In the genomic region with DNA sequence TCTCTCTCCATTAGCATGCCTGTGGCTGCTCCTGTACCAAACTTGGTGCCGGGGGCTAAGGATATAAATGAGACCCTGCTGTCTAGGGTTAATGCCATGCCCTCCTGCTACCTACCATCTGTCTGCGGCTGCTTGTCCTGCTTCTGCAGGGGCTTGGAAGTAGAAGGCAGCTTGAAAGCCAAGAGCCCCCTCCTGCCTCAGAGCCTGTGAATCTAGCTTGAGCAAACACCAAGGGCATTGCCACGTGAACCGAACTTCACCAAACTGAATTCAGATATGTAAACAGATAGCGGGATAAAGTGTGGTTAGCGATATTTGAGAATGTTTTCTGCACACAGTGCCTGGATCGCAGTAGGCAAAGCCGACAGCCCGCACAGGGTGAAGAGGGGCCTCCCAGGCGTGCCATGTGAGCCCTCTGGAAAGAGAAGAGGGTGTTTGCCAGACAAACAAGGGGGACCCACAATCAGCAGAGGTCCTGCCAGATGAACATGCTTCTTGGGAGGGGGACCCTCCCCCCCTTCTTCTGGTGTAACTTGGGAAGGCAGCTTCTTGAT, we compare ENCODE assay signal across 9 mouse cellular contexts.
DNase-seq lines count a peak whose midpoint lies in the region; ATAC-seq and TF ChIP-seq lines count a peak whose summit lies in the region.
"Had no signal": no experiment of that assay in that cellular context is flagged by ENCODE, and none has a peak within 500 bp of the region (broad histone marks: within the 10 kb centered on the region; RNA-seq: fewer than 3 reads in every experiment).

No protein-coding gene starts in this region.

- H3K9me3 ChIP-seq in lung, embryonic 16.5 days (ENCODE audit: control insufficient read depth, low read length) = no peaks in the 10 kb centered on the region
- peaks cover 4% of the 10 kb centered on the region; the same call in 1 of the 2 replicates for H3K9me3 ChIP-seq in forebrain, embryonic 15.5 days
- no peaks in the 10 kb centered on the region for H3K9me3 ChIP-seq in limb, embryonic 14.5 days (ENCODE audit: control insufficient read depth, low read length)
- H3K9me3 ChIP-seq in stomach, embryonic 16.5 days (replicated peaks; ENCODE audit: control insufficient read depth, low read length) = no peaks in the 10 kb centered on the region

- H3K4me3 ChIP-seq in lung, embryonic 16.5 days (ENCODE audit: low read length) = no peak overlapping the region
- no peak overlapping the region for H3K4me3 ChIP-seq in forebrain, embryonic 15.5 days
- no peak overlapping the region for H3K4me3 ChIP-seq in limb, embryonic 14.5 days (replicated peaks; ENCODE audit: low read length)
- no peak overlapping the region for H3K4me3 ChIP-seq in stomach, embryonic 16.5 days (replicated peaks; ENCODE audit: low read length)

- ATAC-seq in lung, embryonic 16.5 days (ENCODE audit: low read depth) = peak; percentile 53
- ATAC-seq in forebrain, embryonic 15.5 days (replicated peaks) = peak; percentile 81
- peak; percentile 61 for ATAC-seq in limb, embryonic 14.5 days (ENCODE audit: low FRiP score, low read depth)
- peak; percentile 59; the same call in 1 of the 2 replicates for ATAC-seq in stomach, embryonic 16.5 days (ENCODE audit: insufficient read depth, low FRiP score)

- DNase-seq in lung, postnatal 4 days = no peak
- no peak for DNase-seq in limb, embryonic 14.5 days (ENCODE audit: low spot score)
- no peak for DNase-seq in thymus, postnatal 14 days
- DNase-seq in layer of hippocampus, adult 8-10 months (ENCODE audit: low spot score in 2 of 2) = no peak
- DNase-seq: adrenal gland, postnatal 25 days; gastrocnemius, postnatal 14 days had no signal

- no peak for TF ChIP-seq POLR2A in limb, embryonic 14.5 days (IDR thresholded peaks at IDR 0.05; ENCODE audit: borderline replicate concordance, extremely low read depth, insufficient read depth, insufficient read length)

- no peaks in the 10 kb centered on the region for H3K36me3 ChIP-seq in lung, embryonic 16.5 days (ENCODE audit: control insufficient read depth, insufficient read depth, low read length)
- H3K36me3 ChIP-seq in forebrain, embryonic 15.5 days = peaks cover 12% of the 10 kb centered on the region
- H3K36me3 ChIP-seq in limb, embryonic 14.5 days (ENCODE audit: control insufficient read depth, insufficient read depth, low read length) = no peaks in the 10 kb centered on the region; the same call in none of the 2 replicates
- H3K36me3 ChIP-seq in stomach, embryonic 16.5 days (ENCODE audit: control insufficient read depth, insufficient read depth, low read length) = no peaks in the 10 kb centered on the region

- peaks cover 10% of the 10 kb centered on the region; the same call in 1 of the 2 replicates for H3K4me1 ChIP-seq in lung, embryonic 16.5 days (replicated peaks; ENCODE audit: control insufficient read depth, insufficient read depth, low read length)
- H3K4me1 ChIP-seq in forebrain, embryonic 15.5 days = peaks cover 29% of the 10 kb centered on the region
- peaks cover 25% of the 10 kb centered on the region for H3K4me1 ChIP-seq in limb, embryonic 14.5 days (ENCODE audit: control insufficient read depth, insufficient read depth, low read length)
- peaks cover 6% of the 10 kb centered on the region for H3K4me1 ChIP-seq in stomach, embryonic 16.5 days (ENCODE audit: control insufficient read depth, insufficient read depth, low read length)

- peak overlapping the region; percentile 32 for H3K4me2 ChIP-seq in lung, embryonic 16.5 days (ENCODE audit: low read depth, low read length)
- no peak overlapping the region; the same call in 1 of the 2 replicates for H3K4me2 ChIP-seq in forebrain, embryonic 15.5 days (replicated peaks)
- H3K4me2 ChIP-seq in limb, embryonic 14.5 days (replicated peaks; ENCODE audit: low read depth, low read length, severe bottlenecking) = 0 out of 2 replicates have a peak overlapping the region, but pooled peaks have one; percentile 7
- peak overlapping the region; percentile 25 for H3K4me2 ChIP-seq in stomach, embryonic 16.5 days (ENCODE audit: low read depth, low read length)

- no peaks in the 10 kb centered on the region for H3K27me3 ChIP-seq in lung, embryonic 16.5 days (ENCODE audit: control insufficient read depth, insufficient read depth, low read depth, low read length)
- H3K27me3 ChIP-seq in forebrain, embryonic 15.5 days = no peaks in the 10 kb centered on the region
- H3K27me3 ChIP-seq in limb, embryonic 14.5 days (ENCODE audit: control insufficient read depth, insufficient read depth, low read length) = no peaks in the 10 kb centered on the region
- no peaks in the 10 kb centered on the region for H3K27me3 ChIP-seq in stomach, embryonic 16.5 days (ENCODE audit: control insufficient read depth, insufficient read depth, low read length)

- no peak overlapping the region for H3K9ac ChIP-seq in lung, embryonic 16.5 days (ENCODE audit: low read length)
- H3K9ac ChIP-seq in forebrain, embryonic 15.5 days (replicated peaks) = no peak overlapping the region
- H3K9ac ChIP-seq in limb, embryonic 14.5 days (ENCODE audit: low read depth, low read length, severe bottlenecking) = no peak overlapping the region
- H3K9ac ChIP-seq in stomach, embryonic 16.5 days (ENCODE audit: low read length) = peak overlapping the region; percentile 47; the same call in 1 of the 2 replicates

- WGBS in lung, embryonic 16.5 days = 30% methylated on average over 10 of the region's 10 CpGs
- 21% methylated on average over 10 of the region's 10 CpGs for WGBS in forebrain, embryonic 15.5 days
- WGBS in limb, embryonic 14.5 days = 60% methylated on average over 10 of the region's 10 CpGs
- 18% methylated on average over 10 of the region's 10 CpGs for WGBS in stomach, embryonic 16.5 days

- peak overlapping the region; percentile 31 for H3K27ac ChIP-seq in lung, embryonic 16.5 days (ENCODE audit: low read length)
- peak overlapping the region; percentile 57 for H3K27ac ChIP-seq in forebrain, embryonic 15.5 days (replicated peaks)
- peak overlapping the region; percentile 48; the same call in 1 of the 2 replicates for H3K27ac ChIP-seq in limb, embryonic 14.5 days (replicated peaks; ENCODE audit: low read depth, low read length)
- H3K27ac ChIP-seq in stomach, embryonic 16.5 days (ENCODE audit: low read length) = no peak overlapping the region
